Mouse (Mus musculus) frontal cortex, postnatal 36 days (tissue): ENCODE measurements around the gene Osbpl3.

Experiments used
- DNase-seq, 2 experiments: peaks; one replicate each; pipeline ENCODE4 v3.0.0; 2022; ENCODE audit warnings: low spot score in 2 of 2

Osbpl3 gene

GRCm38 (mm10) chr6:50455829-50456469 lies at the start of gene Osbpl3:
Gene Osbpl3, minus strand, starts transcription at chr6:50456201.
- DNase-seq = peak; percentile 83 to 87

GRCm38 (mm10) chr6:50505531-50505930 lies 49.5 kb upstream of the Osbpl3 start:
- DNase-seq = no peak

GRCm38 (mm10) chr6:50504711-50505110 lies 48.7 kb upstream of the Osbpl3 start:
- no peak for DNase-seq

- no peak for DNase-seq
Observed at GRCm38 (mm10) chr6:50503779-50504178, 47.8 kb upstream of the Osbpl3 start.

- no peak for DNase-seq
Observed at GRCm38 (mm10) chr6:50503031-50503430, 47.0 kb upstream of the Osbpl3 start.

- DNase-seq = no peak
Observed at GRCm38 (mm10) chr6:50498346-50498745, 42.3 kb upstream of the Osbpl3 start.

- peak; percentile 15 to 43 for DNase-seq
Observed at GRCm38 (mm10) chr6:50490519-50490918, 34.5 kb upstream of the Osbpl3 start.

- DNase-seq = no peak
Observed at GRCm38 (mm10) chr6:50489380-50489779, 33.4 kb upstream of the Osbpl3 start.

GRCm38 (mm10) chr6:50486035-50486902 lies 30.3 kb upstream of the Osbpl3 start:
- no peak for DNase-seq

GRCm38 (mm10) chr6:50483426-50483825 lies 27.4 kb upstream of the Osbpl3 start:
- DNase-seq = no peak

GRCm38 (mm10) chr6:50481460-50481859 lies 25.5 kb upstream of the Osbpl3 start:
- DNase-seq = no peak

GRCm38 (mm10) chr6:50466451-50466850 lies 10.4 kb upstream of the Osbpl3 start:
- DNase-seq = no peak

- no peak for DNase-seq
Observed at GRCm38 (mm10) chr6:50464690-50465485, 8.9 kb upstream of the Osbpl3 start.

- no peak for DNase-seq
Observed at GRCm38 (mm10) chr6:50462026-50462425, 6.0 kb upstream of the Osbpl3 start.

GRCm38 (mm10) chr6:50461585-50461984 lies 5.6 kb upstream of the Osbpl3 start:
- DNase-seq = no peak

- DNase-seq = no peak
Observed at GRCm38 (mm10) chr6:50460646-50461045, 4.6 kb upstream of the Osbpl3 start.

GRCm38 (mm10) chr6:50460246-50460645 lies 4.2 kb upstream of the Osbpl3 start:
- DNase-seq = no peak

- DNase-seq = no peak
Observed at GRCm38 (mm10) chr6:50459271-50459670, 3.3 kb upstream of the Osbpl3 start.

- no peak for DNase-seq
Observed at GRCm38 (mm10) chr6:50457551-50458348, 1.7 kb upstream of the Osbpl3 start.

GRCm38 (mm10) chr6:50456706-50457105 lies 705 bp upstream of the Osbpl3 start:
- no peak for DNase-seq

GRCm38 (mm10) chr6:50455102-50455828 lies 736 bp downstream of the Osbpl3 start:
- DNase-seq = peak; percentile 45 to 49
